Mouse (Mus musculus) liver, adult 2 months (tissue): ENCODE measurements around the gene Cldn13.

Experiments
- CTCF ChIP-seq: fragments of 200-500 bp; IDR thresholded peaks from 2 replicates; pipeline ENCODE4 v1.5.1; 2011; ENCODE audit warnings: low read depth, low read length, control low read depth
- POLR2A ChIP-seq: fragments of 200-500 bp; IDR thresholded peaks from 2 replicates; pipeline ENCODE4 v1.6.1; 2011; ENCODE audit warnings: low read length, control low read depth; ENCODE audit not compliant: insufficient read depth; ENCODE audit errors: extremely low read depth

DNA sequence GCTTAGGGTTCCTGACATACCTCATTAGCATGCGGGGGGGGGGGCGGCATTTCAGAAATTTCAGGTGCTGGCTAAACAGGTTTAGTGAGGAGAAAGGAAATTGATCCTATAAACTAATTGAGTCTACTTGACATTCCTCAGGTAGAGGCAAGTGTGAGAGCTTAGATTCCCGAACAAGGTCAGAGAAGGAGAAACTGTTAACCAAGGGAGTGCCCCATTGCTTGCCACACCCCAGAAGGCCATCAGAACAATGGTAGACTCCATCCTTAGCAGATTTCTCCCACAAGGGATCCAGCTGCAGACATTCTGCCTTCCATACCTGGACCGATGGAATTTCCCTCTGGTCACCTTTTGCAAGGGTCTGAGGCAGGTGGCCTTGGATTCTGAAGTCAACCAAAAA lies 11.4 kb upstream of the Cldn13 start:
- TF ChIP-seq POLR2A (no peak), CTCF (no peak)
